Mouse (Mus musculus): ENCODE measurements around the gene Psme4. TPM values are rescaled to one million over a fixed set of nuclear protein-coding genes. Genes with fewer than 3 reads are reported as not detected.

Gene Psme4
- total and polyA plus RNA-seq, 2 experiments: 10.7 to 77.8 TPM

GRCm38 (mm10) chr11:30896201-30896600 lies 124.7 kb downstream of the Psme4 start:
- TF ChIP-seq POLR2A (IDR thresholded peaks at IDR 0.05; ENCODE audit: extremely low read depth, insufficient read depth, low read length) (no peak), CTCF (IDR thresholded peaks at IDR 0.05; ENCODE audit: low read depth, low read length) (no peak)
- Histone ChIP-seq H3K4me3 (ENCODE audit: insufficient read depth, low read depth, low read length) (no peak overlapping the region), H3K36me3 (ENCODE audit: control insufficient read depth, insufficient read depth, low read length) (no peaks in the 10 kb centered on the region), H3K27me3 (ENCODE audit: control insufficient read depth, insufficient read depth, low read length) (no peaks in the 10 kb centered on the region), H3K4me1 (ENCODE audit: control insufficient read depth, insufficient read depth, low read length) (no peaks in the 10 kb centered on the region), H3K27ac (replicated peaks; ENCODE audit: insufficient read depth, low read depth, low read length) (no peak overlapping the region), H3K9ac (ENCODE audit: low read depth, low read length) (no peak overlapping the region), H3K79me2 (ENCODE audit: control insufficient read depth, insufficient read depth, low read length) (no peaks in the 10 kb centered on the region)
- DNase-seq (ENCODE audit: extremely low read depth, low read depth, low spot score): no peak
- WGBS: 87% methylated on average over 1 of the region's 1 CpGs

- no peaks in the 10 kb centered on the region for H3K27me3 ChIP-seq (ENCODE audit: control insufficient read depth, insufficient read depth, low read length)
- TF ChIP-seq POLR2A (IDR thresholded peaks at IDR 0.05; ENCODE audit: extremely low read depth, insufficient read depth, low read length) (no peak), CTCF (IDR thresholded peaks at IDR 0.05; ENCODE audit: low read depth, low read length) (no peak)
- no peaks in the 10 kb centered on the region for H3K36me3 ChIP-seq (ENCODE audit: control insufficient read depth, insufficient read depth, low read length)
- no peak overlapping the region for H3K9ac ChIP-seq (ENCODE audit: low read depth, low read length)
- DNase-seq (ENCODE audit: extremely low read depth, low read depth, low spot score): no peak
- no peak overlapping the region for H3K27ac ChIP-seq (replicated peaks; ENCODE audit: insufficient read depth, low read depth, low read length)
- H3K4me1 ChIP-seq (ENCODE audit: control insufficient read depth, insufficient read depth, low read length): no peaks in the 10 kb centered on the region
- H3K79me2 ChIP-seq (ENCODE audit: control insufficient read depth, insufficient read depth, low read length): no peaks in the 10 kb centered on the region
- H3K4me3 ChIP-seq (ENCODE audit: insufficient read depth, low read depth, low read length): no peak overlapping the region
Measured at GRCm38 (mm10) chr11:30899312-30899711, 127.8 kb downstream of the Psme4 start.

GRCm38 (mm10) chr11:30912311-30912710 lies 140.8 kb downstream of the Psme4 start:
- Histone ChIP-seq H3K36me3 (ENCODE audit: control insufficient read depth, insufficient read depth, low read length) (no peaks in the 10 kb centered on the region), H3K4me3 (ENCODE audit: insufficient read depth, low read depth, low read length) (no peak overlapping the region), H3K9ac (ENCODE audit: low read depth, low read length) (no peak overlapping the region), H3K27me3 (ENCODE audit: control insufficient read depth, insufficient read depth, low read length) (no peaks in the 10 kb centered on the region), H3K79me2 (ENCODE audit: control insufficient read depth, insufficient read depth, low read length) (no peaks in the 10 kb centered on the region), H3K4me1 (ENCODE audit: control insufficient read depth, insufficient read depth, low read length) (no peaks in the 10 kb centered on the region), H3K27ac (replicated peaks; ENCODE audit: insufficient read depth, low read depth, low read length) (no peak overlapping the region)
- 88% methylated on average over 3 of the region's 3 CpGs for WGBS
- DNase-seq (ENCODE audit: extremely low read depth, low read depth, low spot score): no peak
- TF ChIP-seq POLR2A (IDR thresholded peaks at IDR 0.05; ENCODE audit: extremely low read depth, insufficient read depth, low read length) (no peak), CTCF (IDR thresholded peaks at IDR 0.05; ENCODE audit: low read depth, low read length) (no peak)

- H3K27ac ChIP-seq (replicated peaks; ENCODE audit: insufficient read depth, low read depth, low read length): no peak overlapping the region
- H3K36me3 ChIP-seq (ENCODE audit: control insufficient read depth, insufficient read depth, low read length): no peaks in the 10 kb centered on the region
- 79% methylated on average over 1 of the region's 1 CpGs for WGBS
- no peaks in the 10 kb centered on the region for H3K79me2 ChIP-seq (ENCODE audit: control insufficient read depth, insufficient read depth, low read length)
- TF ChIP-seq POLR2A (IDR thresholded peaks at IDR 0.05; ENCODE audit: extremely low read depth, insufficient read depth, low read length): no peak
- H3K4me3 ChIP-seq (ENCODE audit: insufficient read depth, low read depth, low read length): no peak overlapping the region
- H3K27me3 ChIP-seq (ENCODE audit: control insufficient read depth, insufficient read depth, low read length): no peaks in the 10 kb centered on the region; the same call in 1 of the 2 replicates
- no peak for DNase-seq (ENCODE audit: extremely low read depth, low read depth, low spot score)
- H3K9ac ChIP-seq (ENCODE audit: low read depth, low read length): no peak overlapping the region
- H3K4me1 ChIP-seq (ENCODE audit: control insufficient read depth, insufficient read depth, low read length): no peaks in the 10 kb centered on the region
Measured at GRCm38 (mm10) chr11:30920641-30921040, 149.1 kb downstream of the Psme4 start.

- no peak for TF ChIP-seq POLR2A (IDR thresholded peaks at IDR 0.05; ENCODE audit: extremely low read depth, insufficient read depth, low read length)
- no peak for TF ChIP-seq CTCF (IDR thresholded peaks at IDR 0.05; ENCODE audit: low read depth, low read length)
- H3K4me1 ChIP-seq (ENCODE audit: control insufficient read depth, insufficient read depth, low read length): no peaks in the 10 kb centered on the region
- H3K9ac ChIP-seq (ENCODE audit: low read depth, low read length): no peak overlapping the region
- H3K36me3 ChIP-seq (ENCODE audit: control insufficient read depth, insufficient read depth, low read length): peaks cover 2% of the 10 kb centered on the region; the same call in 1 of the 2 replicates
- H3K27ac ChIP-seq (replicated peaks; ENCODE audit: insufficient read depth, low read depth, low read length): no peak overlapping the region
- H3K27me3 ChIP-seq (ENCODE audit: control insufficient read depth, insufficient read depth, low read length): no peaks in the 10 kb centered on the region; the same call in 1 of the 2 replicates
- no peak overlapping the region for H3K4me3 ChIP-seq (ENCODE audit: insufficient read depth, low read depth, low read length)
- 94% methylated on average over 3 of the region's 3 CpGs for WGBS
- DNase-seq (ENCODE audit: extremely low read depth, low read depth, low spot score): no peak
- H3K79me2 ChIP-seq (ENCODE audit: control insufficient read depth, insufficient read depth, low read length): no peaks in the 10 kb centered on the region
Measured at GRCm38 (mm10) chr11:30923283-30923682, 151.8 kb downstream of the Psme4 start.

- Histone ChIP-seq H3K4me1 (ENCODE audit: control insufficient read depth, insufficient read depth, low read length) (no peaks in the 10 kb centered on the region), H3K27me3 (ENCODE audit: control insufficient read depth, insufficient read depth, low read length) (no peaks in the 10 kb centered on the region; the same call in 1 of the 2 replicates), H3K36me3 (ENCODE audit: control insufficient read depth, insufficient read depth, low read length) (peaks cover 20% of the 10 kb centered on the region), H3K27ac (replicated peaks; ENCODE audit: insufficient read depth, low read depth, low read length) (no peak overlapping the region), H3K79me2 (ENCODE audit: control insufficient read depth, insufficient read depth, low read length) (no peaks in the 10 kb centered on the region), H3K9ac (ENCODE audit: low read depth, low read length) (no peak overlapping the region), H3K4me3 (ENCODE audit: insufficient read depth, low read depth, low read length) (no peak overlapping the region)
- DNase-seq (ENCODE audit: extremely low read depth, low read depth, low spot score): no peak
- TF ChIP-seq CTCF (IDR thresholded peaks at IDR 0.05; ENCODE audit: low read depth, low read length) (no peak), POLR2A (IDR thresholded peaks at IDR 0.05; ENCODE audit: extremely low read depth, insufficient read depth, low read length) (no peak)
Measured at GRCm38 (mm10) chr11:30928079-30928478, 156.6 kb downstream of the Psme4 start.
